Mouse (Mus musculus): Measurements from ENCODE around the gene Fpgs. TPM values are rescaled to one million over a fixed set of nuclear protein-coding genes. Genes with fewer than 3 reads are reported as not detected.

Fpgs gene
- polyA plus RNA-seq, 2 experiments: 21.6 to 45.3 TPM

DNA sequence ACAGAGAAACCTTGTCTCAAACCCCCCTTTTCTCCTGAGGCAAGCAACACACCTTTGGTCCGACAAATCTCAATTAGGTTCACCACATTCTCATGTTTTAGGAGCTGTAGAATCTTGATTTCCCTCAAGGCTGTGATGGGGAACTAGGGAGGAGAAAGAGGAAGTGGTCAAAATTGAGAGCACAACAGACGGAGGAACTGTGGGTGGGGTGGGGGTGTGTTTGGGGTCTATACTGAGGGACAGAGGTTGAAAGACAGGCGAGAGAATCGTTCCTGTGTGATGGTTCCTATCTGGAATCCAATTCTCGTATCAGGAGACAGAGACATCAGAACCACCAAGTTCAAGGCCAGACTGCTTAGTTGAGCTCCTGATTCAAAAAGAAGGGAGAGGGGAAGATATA lies 6.5 kb upstream of the Fpgs start:
- ATAC-seq (ENCODE audit: insufficient read depth) (no peak), DNase-seq (ENCODE audit: low read depth in 3 of 3, low spot score in 3 of 3) (no peak)
- H3K27ac ChIP-seq: no peak overlapping the region
- H3K4me1 ChIP-seq (replicated peaks; ENCODE audit: control insufficient read depth in 2 of 2, insufficient read depth in 2 of 2, low read length in 1 of 2): peaks cover 12 to 23% of the 10 kb centered on the region in 2 experiments
- H3K4me3 ChIP-seq (ENCODE audit: insufficient read depth in 1 of 2, low read depth in 2 of 2, low read length in 2 of 2): no peak overlapping the region
- H3K9ac ChIP-seq (replicated peaks): no peak overlapping the region
- H3K4me2 ChIP-seq (ENCODE audit: low read depth): no peak overlapping the region
- TF ChIP-seq EP300 (IDR thresholded peaks at IDR 0.05; ENCODE audit: low read depth): no peak
- TF ChIP-seq CTCF (IDR thresholded peaks at IDR 0.05; ENCODE audit: low read depth): no peak
- peaks cover 52% of the 10 kb centered on the region for H3K36me3 ChIP-seq (replicated peaks; ENCODE audit: control insufficient read depth, insufficient read depth, low read depth)
- no peaks in the 10 kb centered on the region for H3K9me3 ChIP-seq (ENCODE audit: control insufficient read depth, low read length)
- H3K27me3 ChIP-seq (ENCODE audit: control insufficient read depth, insufficient read depth, low read length): no peaks in the 10 kb centered on the region
- WGBS (ENCODE audit: insufficient replicate concordance): 42% methylated on average over 5 of the region's 5 CpGs

GRCm38 (mm10) chr2:32709521-32710137 lies 5.7 kb upstream of the Fpgs start:
- Histone ChIP-seq H3K4me2 (ENCODE audit: low read depth) (no peak overlapping the region), H3K27me3 (ENCODE audit: control insufficient read depth, insufficient read depth, low read length) (no peaks in the 10 kb centered on the region), H3K9me3 (ENCODE audit: control insufficient read depth, low read length) (no peaks in the 10 kb centered on the region), H3K9ac (replicated peaks) (no peak overlapping the region), H3K4me1 (replicated peaks; ENCODE audit: control insufficient read depth in 2 of 2, insufficient read depth in 2 of 2, low read length in 1 of 2) (peaks cover 12 to 17% of the 10 kb centered on the region in 2 experiments), H3K4me3 (ENCODE audit: insufficient read depth in 1 of 2, low read depth in 2 of 2, low read length in 2 of 2) (no peak overlapping the region), H3K27ac (no peak overlapping the region), H3K36me3 (replicated peaks; ENCODE audit: control insufficient read depth, insufficient read depth, low read depth) (peaks cover 52% of the 10 kb centered on the region)
- no peak for DNase-seq (ENCODE audit: low read depth in 3 of 3, low spot score in 3 of 3)
- WGBS (ENCODE audit: insufficient replicate concordance): 87% methylated on average over 20 of the region's 20 CpGs
- ATAC-seq (ENCODE audit: insufficient read depth): no peak
- TF ChIP-seq EP300 (IDR thresholded peaks at IDR 0.05; ENCODE audit: low read depth) (no peak), CTCF (IDR thresholded peaks at IDR 0.05; ENCODE audit: low read depth) (no peak)

DNA sequence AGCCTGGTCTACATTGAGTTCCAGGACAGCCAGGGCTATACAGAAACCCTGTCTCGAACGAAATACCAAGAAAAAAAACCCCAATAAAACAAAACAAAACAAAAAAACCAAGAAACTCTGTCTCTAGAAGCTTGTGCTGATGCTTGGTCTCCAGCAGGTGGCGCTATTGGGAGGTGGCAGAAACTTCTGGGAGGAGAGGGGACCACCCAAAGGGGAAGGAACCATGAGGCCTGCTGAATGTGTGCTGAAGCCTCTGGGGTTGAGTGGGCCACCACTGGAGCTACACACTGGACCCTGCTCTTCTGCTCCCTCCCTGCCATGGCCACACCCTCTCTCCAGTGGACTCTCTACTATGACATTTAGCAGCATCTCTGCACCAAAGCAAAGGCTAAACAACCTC lies 4.7 kb upstream of the Fpgs start:
- peaks cover 52% of the 10 kb centered on the region for H3K36me3 ChIP-seq (replicated peaks; ENCODE audit: control insufficient read depth, insufficient read depth, low read depth)
- WGBS (ENCODE audit: insufficient replicate concordance): 20% methylated on average over 3 of the region's 3 CpGs

DNA sequence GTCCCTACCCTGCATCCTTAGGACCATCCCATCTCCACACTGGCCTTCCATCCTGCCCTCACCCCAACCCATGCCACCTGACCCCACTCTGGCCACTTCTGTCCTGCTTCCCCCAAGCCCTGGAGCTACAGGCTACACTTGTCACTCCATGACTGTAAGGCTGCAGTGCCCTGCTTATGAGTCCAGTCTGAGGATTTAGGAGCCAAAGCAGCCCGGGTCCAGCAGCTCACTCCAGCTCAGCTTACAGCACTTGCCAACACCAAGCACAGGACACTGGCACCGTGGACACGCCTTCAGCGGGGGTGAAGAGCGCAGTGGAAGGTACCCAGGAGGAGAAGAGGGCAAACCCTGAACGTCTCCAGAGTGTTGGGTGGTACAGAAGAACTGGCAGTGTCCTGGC lies 3.0 kb upstream of the Fpgs start:
- Histone ChIP-seq H3K9ac (replicated peaks) (no peak overlapping the region), H3K4me2 (ENCODE audit: low read depth) (no peak overlapping the region), H3K27ac (no peak overlapping the region), H3K36me3 (replicated peaks; ENCODE audit: control insufficient read depth, insufficient read depth, low read depth) (peaks cover 52% of the 10 kb centered on the region), H3K4me3 (ENCODE audit: insufficient read depth in 1 of 2, low read depth in 2 of 2, low read length in 2 of 2) (no peak overlapping the region), H3K9me3 (ENCODE audit: control insufficient read depth, low read length) (no peaks in the 10 kb centered on the region), H3K4me1 (replicated peaks; ENCODE audit: control insufficient read depth in 2 of 2, insufficient read depth in 2 of 2, low read length in 1 of 2) (peaks cover 7 to 8% of the 10 kb centered on the region in 2 experiments), H3K27me3 (ENCODE audit: control insufficient read depth, insufficient read depth, low read length) (no peaks in the 10 kb centered on the region)
- 87% methylated on average over 6 of the region's 6 CpGs for WGBS (ENCODE audit: insufficient replicate concordance)
- ATAC-seq (ENCODE audit: insufficient read depth) (no peak), DNase-seq (ENCODE audit: low read depth in 3 of 3, low spot score in 3 of 3) (no peak)
- no peak for TF ChIP-seq CTCF (IDR thresholded peaks at IDR 0.05; ENCODE audit: low read depth)
- TF ChIP-seq EP300 (IDR thresholded peaks at IDR 0.05; ENCODE audit: low read depth): no peak

More for the DNA sequence above, 4.7 kb upstream of the Fpgs start:
- no peak overlapping the region for H3K4me2 ChIP-seq (ENCODE audit: low read depth)
- no peaks in the 10 kb centered on the region for H3K27me3 ChIP-seq (ENCODE audit: control insufficient read depth, insufficient read depth, low read length)
- peaks cover 8 to 9% of the 10 kb centered on the region in 2 experiments for H3K4me1 ChIP-seq (replicated peaks; ENCODE audit: control insufficient read depth in 2 of 2, insufficient read depth in 2 of 2, low read length in 1 of 2)
- H3K4me3 ChIP-seq (ENCODE audit: insufficient read depth in 1 of 2, low read depth in 2 of 2, low read length in 2 of 2): no peak overlapping the region
- no peak overlapping the region for H3K27ac ChIP-seq
- H3K9ac ChIP-seq (replicated peaks): no peak overlapping the region
- ATAC-seq (ENCODE audit: insufficient read depth) (no peak), DNase-seq (ENCODE audit: low read depth in 3 of 3, low spot score in 3 of 3) (no peak)
- H3K9me3 ChIP-seq (ENCODE audit: control insufficient read depth, low read length): no peaks in the 10 kb centered on the region
- TF ChIP-seq EP300 (IDR thresholded peaks at IDR 0.05; ENCODE audit: low read depth) (no peak), CTCF (IDR thresholded peaks at IDR 0.05; ENCODE audit: low read depth) (peak; percentile 92)

DNA sequence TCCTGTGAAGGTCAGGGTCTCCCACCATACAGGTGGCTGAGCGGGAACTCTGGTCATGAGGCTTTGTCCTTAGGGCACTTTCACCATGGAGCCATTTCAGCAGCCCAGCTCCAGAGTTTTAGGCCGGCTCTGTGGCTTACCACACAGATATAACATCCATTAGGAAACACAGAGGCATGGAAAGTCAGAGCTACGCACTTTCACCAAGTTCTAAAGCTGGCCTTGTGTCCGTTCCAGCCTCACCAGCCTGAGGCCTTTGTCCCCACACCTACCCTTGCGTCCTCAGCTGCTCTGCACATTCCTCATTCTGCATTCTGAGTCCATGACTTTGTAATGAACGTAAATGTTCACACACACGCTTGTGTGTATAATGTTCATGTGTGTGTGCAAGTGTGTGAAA lies 1.1 kb upstream of the Fpgs start:
- TF ChIP-seq CTCF (IDR thresholded peaks at IDR 0.05; ENCODE audit: low read depth): no peak
- no peak for TF ChIP-seq EP300 (IDR thresholded peaks at IDR 0.05; ENCODE audit: low read depth)
- H3K36me3 ChIP-seq (replicated peaks; ENCODE audit: control insufficient read depth, insufficient read depth, low read depth): peaks cover 44% of the 10 kb centered on the region
- H3K4me2 ChIP-seq (ENCODE audit: low read depth): no peak overlapping the region
- 0 out of 4 replicates have a peak, but pooled peaks cover 0 to 2% of the 10 kb centered on the region in 2 experiments for H3K4me1 ChIP-seq (replicated peaks; ENCODE audit: control insufficient read depth in 2 of 2, insufficient read depth in 2 of 2, low read length in 1 of 2)
- no peaks in the 10 kb centered on the region for H3K9me3 ChIP-seq (ENCODE audit: control insufficient read depth, low read length)
- DNase-seq (ENCODE audit: low read depth in 3 of 3, low spot score in 3 of 3): no peak
- H3K4me3 ChIP-seq (ENCODE audit: insufficient read depth in 1 of 2, low read depth in 2 of 2, low read length in 2 of 2): no peak overlapping the region
- no peak for ATAC-seq (ENCODE audit: insufficient read depth)
- no peaks in the 10 kb centered on the region for H3K27me3 ChIP-seq (ENCODE audit: control insufficient read depth, insufficient read depth, low read length)
- H3K27ac ChIP-seq: no peak overlapping the region
- no peak overlapping the region for H3K9ac ChIP-seq (replicated peaks)
- 88% methylated on average over 7 of the region's 7 CpGs for WGBS (ENCODE audit: insufficient replicate concordance)

Data from liver, embryonic 14.5 days (tissue).